Mouse (Mus musculus) CH12F3 (cell line): ENCODE data around the gene Olfr12.

Source experiments
- in situ Hi-C: fragments of 300-500 bp; cut with MboI; formaldehyde crosslinking; loops from 2 replicates; pipeline ENCODE4 v1.14.3; 2020; ENCODE audit warnings: low sequenced_read_pairs

The Olfr12 gene

GRCm38 (mm10) chr1:92638736-92639135 lies 21.1 kb downstream of the Olfr12 start:
- in situ Hi-C loops = no loop called here

- in situ Hi-C loops = no loop called here
These were observed 22.8 kb downstream of the Olfr12 start for GRCm38 (mm10) chr1:92640393-92640792.

GRCm38 (mm10) chr1:92641514-92642272 lies 24.1 kb downstream of the Olfr12 start, which contains the start of gene Cops9:
Gene Cops9 (minus strand): TSS chr1:92641985.
- in situ Hi-C loops = no loop called here

GRCm38 (mm10) chr1:92643691-92644090 lies 26.1 kb downstream of the Olfr12 start:
- in situ Hi-C loops = no loop called here

- in situ Hi-C loops = no loop called here
These were observed 27.3 kb downstream of the Olfr12 start for GRCm38 (mm10) chr1:92644916-92645315.

- in situ Hi-C loops = no loop called here
These were observed 28.5 kb downstream of the Olfr12 start for GRCm38 (mm10) chr1:92646111-92646510.

GRCm38 (mm10) chr1:92646601-92647000 lies 29.0 kb downstream of the Olfr12 start:
- in situ Hi-C loops = no loop called here

GRCm38 (mm10) chr1:92647026-92647425 lies 29.4 kb downstream of the Olfr12 start:
- in situ Hi-C loops = no loop called here

- in situ Hi-C loops = no loop called here
These were observed 30.2 kb downstream of the Olfr12 start for GRCm38 (mm10) chr1:92647752-92648151.

GRCm38 (mm10) chr1:92648197-92648596 lies 30.6 kb downstream of the Olfr12 start:
- in situ Hi-C loops = no loop called here

GRCm38 (mm10) chr1:92648673-92649072 lies 31.1 kb downstream of the Olfr12 start, which contains the start of gene Otos:
Gene Otos (minus strand): TSS chr1:92648841.
- in situ Hi-C loops = no loop called here

- in situ Hi-C loops = no loop called here
These were observed 33.9 kb downstream of the Olfr12 start for GRCm38 (mm10) chr1:92651467-92651866.

- in situ Hi-C loops = no loop called here
These were observed 35.6 kb downstream of the Olfr12 start for GRCm38 (mm10) chr1:92653179-92653578.

- in situ Hi-C loops = no loop called here
These were observed 37.1 kb downstream of the Olfr12 start for GRCm38 (mm10) chr1:92654676-92655075.

GRCm38 (mm10) chr1:92657025-92657820 lies 39.6 kb downstream of the Olfr12 start:
- in situ Hi-C loops = no loop called here

GRCm38 (mm10) chr1:92659392-92659791 lies 41.8 kb downstream of the Olfr12 start:
- in situ Hi-C loops = no loop called here

GRCm38 (mm10) chr1:92667106-92667505 lies 49.5 kb downstream of the Olfr12 start:
- in situ Hi-C loops = no loop called here

GRCm38 (mm10) chr1:92669430-92669829 lies 51.8 kb downstream of the Olfr12 start:
- in situ Hi-C loops = no loop called here

- in situ Hi-C loops = no loop called here
These were observed 53.7 kb downstream of the Olfr12 start for GRCm38 (mm10) chr1:92671326-92671725.
